Mouse (Mus musculus): ENCODE data around the gene Abt1. TPM values are rescaled to one million over a fixed set of nuclear protein-coding genes. Genes with fewer than 3 reads are reported as not detected.

Abt1 gene
- polyA plus RNA-seq, 1 experiment, result 10.0 TPM

- H3K27ac ChIP-seq (ENCODE audit: insufficient read depth, low read length), result no peak overlapping the region
These were observed 1.0 kb upstream of the Abt1 start for GRCm38 (mm10) chr13:23424494-23425325.

GRCm38 (mm10) chr13:23424052-23424380 lies 350 bp upstream of the Abt1 start:
- H3K9me3 ChIP-seq (replicated peaks; ENCODE audit: control insufficient read depth, insufficient read depth, low read length, poor library complexity, severe bottlenecking), result no peaks in the 10 kb centered on the region
- H3K4me1 ChIP-seq (ENCODE audit: control insufficient read depth, insufficient read depth, low read length), result no peaks in the 10 kb centered on the region
- no peaks in the 10 kb centered on the region for H3K27me3 ChIP-seq (ENCODE audit: control insufficient read depth, insufficient read depth, low read length, poor library complexity, severe bottlenecking)
- TF ChIP-seq CTCF (IDR thresholded peaks at IDR 0.05; ENCODE audit: low read depth, low read length) (no peak), POLR2A (IDR thresholded peaks at IDR 0.05; ENCODE audit: insufficient read depth, low read length) (no peak), EP300 (IDR thresholded peaks at IDR 0.05; ENCODE audit: insufficient read depth, low read depth, low read length) (no peak)
- no peak overlapping the region for H3K27ac ChIP-seq (ENCODE audit: insufficient read depth, low read length)
- peaks cover 20% of the 10 kb centered on the region for H3K36me3 ChIP-seq (ENCODE audit: control insufficient read depth, insufficient read depth, low read length, poor library complexity, severe bottlenecking)
- peak overlapping the region; percentile 69; the same call in 1 of the 2 replicates for H3K9ac ChIP-seq (ENCODE audit: low read depth, poor library complexity, severe bottlenecking)
- H3K4me3 ChIP-seq (ENCODE audit: low read depth, low read length), result peak overlapping the region; percentile 54

More at GRCm38 (mm10) chr13:23424494-23425325, 1.0 kb upstream of the Abt1 start:
- peak; percentile 92 for TF ChIP-seq CTCF (IDR thresholded peaks at IDR 0.05; ENCODE audit: low read depth, low read length)
- TF ChIP-seq POLR2A (IDR thresholded peaks at IDR 0.05; ENCODE audit: insufficient read depth, low read length), result no peak
- TF ChIP-seq EP300 (IDR thresholded peaks at IDR 0.05; ENCODE audit: insufficient read depth, low read depth, low read length), result peak; percentile 57; the same call in 1 of the 2 replicates
- Histone ChIP-seq H3K4me1 (ENCODE audit: control insufficient read depth, insufficient read depth, low read length) (no peaks in the 10 kb centered on the region), H3K36me3 (ENCODE audit: control insufficient read depth, insufficient read depth, low read length, poor library complexity, severe bottlenecking) (peaks cover 20% of the 10 kb centered on the region), H3K9me3 (replicated peaks; ENCODE audit: control insufficient read depth, insufficient read depth, low read length, poor library complexity, severe bottlenecking) (no peaks in the 10 kb centered on the region), H3K27me3 (ENCODE audit: control insufficient read depth, insufficient read depth, low read length, poor library complexity, severe bottlenecking) (no peaks in the 10 kb centered on the region), H3K4me3 (ENCODE audit: low read depth, low read length) (peak overlapping the region; percentile 73), H3K9ac (ENCODE audit: low read depth, poor library complexity, severe bottlenecking) (no peak overlapping the region; the same call in 1 of the 2 replicates)

DNA sequence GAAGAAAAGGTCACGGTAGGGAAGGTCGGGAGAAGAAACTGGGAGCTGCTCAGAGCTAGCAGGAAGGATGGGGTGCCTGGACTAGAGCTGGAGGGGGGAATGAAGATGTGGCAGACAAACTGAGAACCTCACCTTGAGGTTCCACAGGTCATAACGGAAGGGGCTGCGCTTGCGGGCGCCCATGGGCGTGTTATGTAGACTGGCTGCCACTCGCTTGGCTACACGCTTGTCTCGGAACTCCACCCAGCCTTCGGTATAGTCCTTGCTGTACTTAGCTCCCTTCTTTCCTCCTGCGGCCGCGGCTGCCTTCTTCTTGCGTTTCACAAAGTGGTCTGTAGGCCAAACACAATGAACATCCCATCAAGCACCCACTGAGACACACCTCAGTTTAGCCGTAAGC lies 1.3 kb downstream of the Abt1 start:
- TF ChIP-seq POLR2A (IDR thresholded peaks at IDR 0.05; ENCODE audit: insufficient read depth, low read length), result no peak
- TF ChIP-seq CTCF (IDR thresholded peaks at IDR 0.05; ENCODE audit: low read depth, low read length), result no peak
- TF ChIP-seq EP300 (IDR thresholded peaks at IDR 0.05; ENCODE audit: insufficient read depth, low read depth, low read length), result no peak
- Histone ChIP-seq H3K9me3 (replicated peaks; ENCODE audit: control insufficient read depth, insufficient read depth, low read length, poor library complexity, severe bottlenecking) (no peaks in the 10 kb centered on the region), H3K27me3 (ENCODE audit: control insufficient read depth, insufficient read depth, low read length, poor library complexity, severe bottlenecking) (no peaks in the 10 kb centered on the region), H3K27ac (ENCODE audit: insufficient read depth, low read length) (no peak overlapping the region), H3K4me1 (ENCODE audit: control insufficient read depth, insufficient read depth, low read length) (no peaks in the 10 kb centered on the region), H3K4me3 (ENCODE audit: low read depth, low read length) (no peak overlapping the region), H3K9ac (ENCODE audit: low read depth, poor library complexity, severe bottlenecking) (no peak overlapping the region), H3K36me3 (ENCODE audit: control insufficient read depth, insufficient read depth, low read length, poor library complexity, severe bottlenecking) (peaks cover 20% of the 10 kb centered on the region)

GRCm38 (mm10) chr13:23412630-23413521 lies 10.8 kb downstream of the Abt1 start:
- TF ChIP-seq CTCF (IDR thresholded peaks at IDR 0.05; ENCODE audit: low read depth, low read length) (no peak), EP300 (IDR thresholded peaks at IDR 0.05; ENCODE audit: insufficient read depth, low read depth, low read length) (no peak), POLR2A (IDR thresholded peaks at IDR 0.05; ENCODE audit: insufficient read depth, low read length) (no peak)
- peak overlapping the region; percentile 66 for H3K27ac ChIP-seq (ENCODE audit: insufficient read depth, low read length)
- peak overlapping the region; percentile 97 for H3K4me3 ChIP-seq (ENCODE audit: low read depth, low read length)
- no peaks in the 10 kb centered on the region for H3K27me3 ChIP-seq (ENCODE audit: control insufficient read depth, insufficient read depth, low read length, poor library complexity, severe bottlenecking)
- no peaks in the 10 kb centered on the region for H3K9me3 ChIP-seq (replicated peaks; ENCODE audit: control insufficient read depth, insufficient read depth, low read length, poor library complexity, severe bottlenecking)
- H3K4me1 ChIP-seq (ENCODE audit: control insufficient read depth, insufficient read depth, low read length), result no peaks in the 10 kb centered on the region
- no peaks in the 10 kb centered on the region for H3K36me3 ChIP-seq (ENCODE audit: control insufficient read depth, insufficient read depth, low read length, poor library complexity, severe bottlenecking)
- peak overlapping the region; percentile 80 for H3K9ac ChIP-seq (ENCODE audit: low read depth, poor library complexity, severe bottlenecking)

- Histone ChIP-seq H3K9me3 (replicated peaks; ENCODE audit: control insufficient read depth, insufficient read depth, low read length, poor library complexity, severe bottlenecking) (no peaks in the 10 kb centered on the region), H3K36me3 (ENCODE audit: control insufficient read depth, insufficient read depth, low read length, poor library complexity, severe bottlenecking) (no peaks in the 10 kb centered on the region), H3K4me1 (ENCODE audit: control insufficient read depth, insufficient read depth, low read length) (no peaks in the 10 kb centered on the region), H3K27me3 (ENCODE audit: control insufficient read depth, insufficient read depth, low read length, poor library complexity, severe bottlenecking) (no peaks in the 10 kb centered on the region), H3K27ac (ENCODE audit: insufficient read depth, low read length) (peak overlapping the region; percentile 66), H3K4me3 (ENCODE audit: low read depth, low read length) (peak overlapping the region; percentile 97), H3K9ac (ENCODE audit: low read depth, poor library complexity, severe bottlenecking) (peak overlapping the region; percentile 80)
- no peak for TF ChIP-seq POLR2A (IDR thresholded peaks at IDR 0.05; ENCODE audit: insufficient read depth, low read length)
- no peak for TF ChIP-seq EP300 (IDR thresholded peaks at IDR 0.05; ENCODE audit: insufficient read depth, low read depth, low read length)
- no peak for TF ChIP-seq CTCF (IDR thresholded peaks at IDR 0.05; ENCODE audit: low read depth, low read length)
These were observed 11.4 kb downstream of the Abt1 start for GRCm38 (mm10) chr13:23412211-23412629.

Measured in ES-Bruce4 (cell line).